In the genomic region with DNA sequence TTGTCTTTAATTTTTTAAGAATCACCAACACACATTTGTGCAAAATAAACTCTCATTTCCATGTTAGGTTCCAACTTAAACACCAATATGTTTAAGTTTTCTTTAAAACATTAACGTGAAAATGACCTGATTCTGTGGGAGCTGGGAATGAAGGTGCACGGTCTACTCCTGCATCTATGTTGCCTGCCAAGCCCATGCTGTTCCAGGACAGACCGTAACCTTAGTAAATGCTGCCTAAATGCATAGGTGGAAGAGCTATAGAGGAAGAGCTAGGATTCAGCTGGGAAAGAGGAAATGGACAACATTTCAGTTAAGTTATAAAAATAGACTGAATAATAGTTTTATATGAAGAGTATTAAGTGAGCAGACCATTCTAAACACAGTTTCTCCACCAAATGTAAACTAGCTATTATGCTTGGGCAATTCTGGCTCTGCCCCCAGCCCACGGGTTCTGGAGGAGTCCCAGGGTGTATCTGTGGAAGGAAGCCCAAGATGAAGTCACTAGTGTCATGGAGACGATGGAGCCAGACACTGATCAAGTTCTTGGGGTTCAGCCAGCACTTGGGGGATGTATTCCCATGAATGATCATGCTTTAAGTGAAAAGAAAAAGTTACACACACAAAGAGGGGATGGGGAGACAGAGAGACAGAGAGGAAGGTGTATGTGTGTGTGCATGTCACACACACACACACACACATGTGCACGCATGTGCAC, we compare ENCODE assay signal across 11 mouse cellular contexts.
DNase-seq lines count a peak whose midpoint lies in the region; ATAC-seq and TF ChIP-seq lines count a peak whose summit lies in the region.
"Had no signal": no experiment of that assay in that cellular context is flagged by ENCODE, and none has a peak within 500 bp of the region (broad histone marks: within the 10 kb centered on the region; RNA-seq: fewer than 3 reads in every experiment).

No protein-coding gene starts in this region.

- no peak overlapping the region for H3K4me3 ChIP-seq in stomach, postnatal 0 days (ENCODE audit: low read depth, low read length)
- H3K4me3 ChIP-seq in kidney, embryonic 16.5 days (ENCODE audit: low read length), result no peak overlapping the region
- H3K4me3 ChIP-seq: limb, embryonic 13.5 days had no signal

- no peak for TF ChIP-seq CTCF in stomach, postnatal 0 days (IDR thresholded peaks at IDR 0.05; ENCODE audit: low read depth)

- 0 out of 2 replicates have a peak, but pooled peaks cover 3% of the 10 kb centered on the region for H3K4me1 ChIP-seq in stomach, postnatal 0 days (replicated peaks; ENCODE audit: control insufficient read depth, insufficient read depth)
- no peaks in the 10 kb centered on the region for H3K4me1 ChIP-seq in kidney, embryonic 16.5 days (ENCODE audit: insufficient read depth, low read length)

- H3K9me3 ChIP-seq in stomach, postnatal 0 days (ENCODE audit: control insufficient read depth, low read length), result no peaks in the 10 kb centered on the region
- no peaks in the 10 kb centered on the region for H3K9me3 ChIP-seq in kidney, embryonic 16.5 days (ENCODE audit: low read length)
- H3K9me3 ChIP-seq: G1E; limb, embryonic 13.5 days had no signal

- no peak overlapping the region for H3K9ac ChIP-seq in stomach, postnatal 0 days (ENCODE audit: low read length)
- no peak overlapping the region for H3K9ac ChIP-seq in kidney, embryonic 16.5 days (replicated peaks; ENCODE audit: low read length)
- H3K9ac ChIP-seq: limb, embryonic 13.5 days had no signal

- H3K27me3 ChIP-seq in stomach, postnatal 0 days (ENCODE audit: control insufficient read depth, insufficient read depth, low read length), result no peaks in the 10 kb centered on the region
- H3K27me3 ChIP-seq in kidney, embryonic 16.5 days (ENCODE audit: insufficient read depth, low read length), result no peaks in the 10 kb centered on the region
- H3K27me3 ChIP-seq: limb, embryonic 13.5 days had no signal

- DNase-seq in right cerebral cortex, adult 18-20 months, result peak; percentile 17
- DNase-seq in right cerebral cortex, postnatal 25 days, result no peak
- DNase-seq in gastrocnemius, adult 18-20 months (ENCODE audit: low spot score), result peak; percentile 80
- DNase-seq in layer of hippocampus, adult 18-20 months (ENCODE audit: low spot score in 2 of 2), result peak; percentile 13 to 78
- DNase-seq in stomach, postnatal 0 days (ENCODE audit: low spot score), result peak; percentile 33
- no peak for DNase-seq in thymus, postnatal 10 days (ENCODE audit: low spot score in 2 of 2)
- DNase-seq in kidney, postnatal 25 days, result no peak

- no peaks in the 10 kb centered on the region for H3K36me3 ChIP-seq in stomach, postnatal 0 days (ENCODE audit: control insufficient read depth, insufficient read depth, low read length)
- H3K36me3 ChIP-seq in kidney, embryonic 16.5 days (ENCODE audit: insufficient read depth, low read length), result no peaks in the 10 kb centered on the region
- H3K36me3 ChIP-seq: G1E; limb, embryonic 13.5 days had no signal

- peak; percentile 67; the same call in 1 of the 2 replicates for ATAC-seq in stomach, postnatal 0 days (ENCODE audit: low FRiP score, low TSS enrichment)
- no peak for ATAC-seq in kidney, embryonic 16.5 days (ENCODE audit: low FRiP score, low TSS enrichment)
- ATAC-seq: midbrain, embryonic 16.5 days had no signal

- no peak for TF ChIP-seq EP300 in stomach, postnatal 0 days (optimal IDR thresholded peaks at IDR 0.05)

- no peak overlapping the region for H3K4me2 ChIP-seq in stomach, postnatal 0 days (replicated peaks; ENCODE audit: low read depth)
- no peak overlapping the region for H3K4me2 ChIP-seq in kidney, embryonic 16.5 days (replicated peaks; ENCODE audit: low read depth, low read length)
- H3K4me2 ChIP-seq: limb, embryonic 13.5 days had no signal

- WGBS in stomach, postnatal 0 days, result 52% methylated on average over 6 of the region's 6 CpGs
- 78% methylated on average over 6 of the region's 6 CpGs for WGBS in kidney, embryonic 16.5 days

- H3K27ac ChIP-seq in stomach, postnatal 0 days (replicated peaks), result no peak overlapping the region
- H3K27ac ChIP-seq in kidney, embryonic 16.5 days (ENCODE audit: low read length), result no peak overlapping the region
- H3K27ac ChIP-seq: limb, embryonic 13.5 days had no signal

Comparison
In these comparisons a context has a peak if more than half of its experiments do, and no peak if none do; other contexts are left out.
1. DNase-seq: peak in right cerebral cortex, adult 18-20 months (single experiment), gastrocnemius, adult 18-20 months (single experiment), layer of hippocampus, adult 18-20 months (2 of 2) and stomach, postnatal 0 days (single experiment); none in right cerebral cortex, postnatal 25 days (single experiment), thymus, postnatal 10 days (0 of 2) and kidney, postnatal 25 days (0 of 2).